Mouse (Mus musculus) ES-E14 (cell line): Measurements from ENCODE around the gene Nek3. TPM values are rescaled to one million over a fixed set of nuclear protein-coding genes. Genes with fewer than 3 reads are reported as not detected.

Experiments used
- DNase-seq: peaks from one replicate; pipeline ENCODE4 v3.0.0-alpha.2; 2013; ENCODE audit warnings: low read depth, low spot score
- H3K27ac ChIP-seq: 2 replicates; pipeline ENCODE4 v1.5.1; 2012; ENCODE audit warnings: low read depth, mild to moderate bottlenecking, low read length, moderate library complexity, mixed read lengths; ENCODE audit not compliant: poor library complexity, insufficient read depth, severe bottlenecking
- H3K36me3 ChIP-seq: 2 replicates; pipeline ENCODE4 v1.6.1; 2012; ENCODE audit warnings: mild to moderate bottlenecking, low read length, moderate library complexity, mixed read lengths; ENCODE audit not compliant: control insufficient read depth, poor library complexity, insufficient read depth, severe bottlenecking
- H3K4me1 ChIP-seq, 2 experiments: fragments of 150-350 bp in 1 of 2; sonication (generic) in 1 of 2; 2 replicates each; pipeline ENCODE4 v1.6.1; 2012; ENCODE audit warnings: low read length in 2 of 2, mild to moderate bottlenecking in 1 of 2, mixed read lengths in 1 of 2; ENCODE audit not compliant: control insufficient read depth in 2 of 2, insufficient read depth in 2 of 2, poor library complexity in 1 of 2
- H3K4me3 ChIP-seq, 2 experiments: fragments of 150-350 bp in 1 of 2; sonication (generic) in 1 of 2; 2 replicates each; pipeline ENCODE4 v1.5.1; 2012; ENCODE audit warnings: low read length in 2 of 2, low read depth in 1 of 2, mild to moderate bottlenecking in 1 of 2, mixed read lengths in 1 of 2; ENCODE audit not compliant: insufficient read depth in 1 of 2, poor library complexity in 1 of 2, severe bottlenecking in 1 of 2
- H3K9ac ChIP-seq: 2 replicates; pipeline ENCODE4 v1.6.1; 2012; ENCODE audit warnings: low read depth, mild to moderate bottlenecking, low read length, mixed read lengths; ENCODE audit not compliant: poor library complexity, insufficient read depth, severe bottlenecking
- H3K9me3 ChIP-seq: fragments of 150-350 bp; sonication (generic); 2 replicates; pipeline ENCODE4 v1.6.1; 2012; ENCODE audit warnings: low read depth, mild to moderate bottlenecking, low read length; ENCODE audit not compliant: control insufficient read depth, insufficient read depth
- CHD2 ChIP-seq: IDR thresholded peaks from 2 replicates; pipeline ENCODE4 v1.6.1; 2014; ENCODE audit warnings: mild to moderate bottlenecking, low read depth, low read length, inconsistent platforms
- HCFC1 ChIP-seq: IDR thresholded peaks from 2 replicates; pipeline ENCODE4 v1.6.1; 2012; ENCODE audit warnings: low read length, inconsistent platforms, borderline replicate concordance; ENCODE audit not compliant: insufficient read depth
- MAFK ChIP-seq: IDR thresholded peaks from 2 replicates; pipeline ENCODE4 v1.6.1; 2014; ENCODE audit warnings: mild to moderate bottlenecking, low read depth, low read length, inconsistent platforms; ENCODE audit not compliant: insufficient read depth
- ZC3H11A ChIP-seq: IDR thresholded peaks from 2 replicates; pipeline ENCODE4 v1.6.1; 2012; ENCODE audit warnings: low read depth, mild to moderate bottlenecking, inconsistent platforms, low read length, borderline replicate concordance
- ZNF384 ChIP-seq: IDR thresholded peaks from 2 replicates; pipeline ENCODE4 v1.6.1; 2012; ENCODE audit warnings: low read depth, low read length, inconsistent platforms
- in situ Hi-C, 2 experiments: fragments of 600-800 bp; cut with MboI; formaldehyde crosslinking; loops; one replicate each; pipeline ENCODE4 v1.15.1; 2025; ENCODE audit warnings: low sequenced_read_pairs in 2 of 2, inconsistent platforms in 1 of 2; ENCODE audit not compliant: unreplicated experiment in 2 of 2
- total RNA-seq: library from RNA; depleted of rRNA; stranded (reverse); fragments of 300-350 nt; gene quantifications from 2 replicates; pipeline ENCODE4 v1.2.3, GENCODE M21; 2012

Nek3 gene
- total RNA-seq, 1 experiment, result 7.9 TPM

DNA sequence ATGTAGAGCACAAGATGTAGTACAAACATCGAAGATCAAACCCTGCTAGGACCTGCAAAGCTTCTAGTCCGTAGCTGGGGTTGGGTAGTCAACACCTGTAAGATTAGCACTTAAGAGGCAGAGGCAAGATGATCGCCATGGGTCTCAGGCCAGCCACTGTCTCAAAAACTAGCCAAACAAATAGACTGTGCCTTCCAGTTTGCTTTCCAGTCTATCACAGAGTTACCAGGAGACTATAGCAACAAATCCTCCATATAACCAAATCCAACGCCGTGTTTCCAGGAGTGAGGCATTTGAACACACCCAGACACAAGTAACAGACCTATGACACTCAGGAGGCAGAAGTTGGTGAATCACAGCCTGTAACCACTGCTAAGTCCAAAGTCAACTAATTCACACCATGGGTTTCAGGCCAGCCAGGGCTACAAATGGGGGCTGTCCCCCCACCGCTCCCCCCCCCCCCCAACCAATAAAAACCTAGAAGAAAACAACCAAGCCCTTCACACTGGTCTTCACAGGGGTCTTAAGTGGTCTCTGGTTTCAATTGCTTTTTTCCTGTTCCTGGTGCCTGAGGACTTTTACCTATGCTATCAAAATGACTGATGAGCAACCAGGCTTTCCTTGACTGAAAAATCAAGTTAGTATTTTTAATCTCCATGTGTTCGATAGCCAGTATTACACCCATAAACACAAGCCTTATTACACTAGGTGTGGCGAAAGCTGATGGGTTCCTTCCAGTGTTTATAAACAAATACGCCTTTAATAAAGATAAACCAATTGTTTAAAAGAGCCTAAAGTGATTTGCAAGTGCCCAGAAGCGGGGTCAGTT, 770 bp downstream of the Nek3 start:
- no peak for DNase-seq
- in situ Hi-C loops, result no loop called here

DNA sequence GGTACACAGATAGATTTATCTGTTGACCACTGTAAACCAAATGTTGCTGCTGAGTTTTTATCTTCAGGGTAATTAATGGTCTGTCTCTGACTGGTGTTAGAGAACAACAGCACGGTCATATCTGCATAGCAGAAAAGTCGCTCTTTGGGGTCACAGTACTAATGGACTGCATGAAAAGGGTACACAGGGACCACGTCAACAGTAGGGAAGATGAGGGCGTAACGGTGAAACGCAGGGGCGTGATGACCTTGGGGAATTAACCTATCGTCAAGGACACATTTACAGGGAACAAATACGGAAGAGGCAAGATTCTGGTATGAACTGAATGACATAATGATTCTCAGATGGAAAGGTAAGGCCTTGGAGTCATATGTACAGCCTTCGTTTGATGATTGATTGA, 1.8 kb downstream of the Nek3 start:
- Histone ChIP-seq H3K27ac (no peak overlapping the region), H3K9ac (no peak overlapping the region), H3K36me3 (peaks cover 3% of the 10 kb centered on the region), H3K4me3 (no peak overlapping the region), H3K4me1 (peaks cover 0 to 4% of the 10 kb centered on the region in 2 experiments; a peak in 1 of 4 replicates), H3K9me3 (no peaks in the 10 kb centered on the region)
- in situ Hi-C loops, result no loop called here
- no peak for TF ChIP-seq HCFC1
- TF ChIP-seq MAFK, result no peak
- no peak for TF ChIP-seq CHD2
- no peak for TF ChIP-seq ZC3H11A
- TF ChIP-seq ZNF384, result no peak
- no peak for DNase-seq

More for the DNA sequence above, 770 bp downstream of the Nek3 start:
- TF ChIP-seq ZNF384 (no peak), ZC3H11A (no peak), CHD2 (no peak), HCFC1 (no peak), MAFK (no peak)
- peaks cover 0 to 4% of the 10 kb centered on the region in 2 experiments; a peak in 1 of 4 replicates for H3K4me1 ChIP-seq
- peak overlapping the region; percentile 63 to 71 for H3K4me3 ChIP-seq
- peaks cover 5% of the 10 kb centered on the region for H3K36me3 ChIP-seq
- peak overlapping the region; percentile 40; the same call in 1 of the 2 replicates for H3K9ac ChIP-seq
- H3K9me3 ChIP-seq, result no peaks in the 10 kb centered on the region
- H3K27ac ChIP-seq, result no peak overlapping the region

DNA sequence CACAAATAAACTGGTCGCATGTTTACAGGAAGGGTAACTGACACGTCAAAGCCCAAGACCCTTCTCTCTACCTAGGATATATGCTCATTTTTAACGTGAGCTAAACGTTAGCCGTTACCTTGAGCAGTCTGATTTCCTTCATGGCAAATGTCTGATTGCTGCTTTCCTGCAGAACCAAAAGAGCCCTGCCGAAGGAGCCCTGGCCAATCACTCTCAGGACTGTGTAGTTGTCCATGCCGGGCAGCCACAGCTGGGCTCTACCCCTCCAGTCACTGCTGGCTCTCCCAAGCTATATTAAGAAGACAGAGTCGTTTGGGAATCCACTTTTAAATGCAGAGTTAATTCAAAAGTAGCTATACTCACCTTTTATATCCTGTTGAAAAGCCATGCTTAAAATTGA, 4.0 kb downstream of the Nek3 start:
- H3K36me3 ChIP-seq, result no peaks in the 10 kb centered on the region
- no peaks in the 10 kb centered on the region for H3K9me3 ChIP-seq
- H3K4me3 ChIP-seq, result no peak overlapping the region
- H3K9ac ChIP-seq, result no peak overlapping the region
- in situ Hi-C loops, result no loop called here
- no peak for DNase-seq
- no peak overlapping the region for H3K27ac ChIP-seq
- TF ChIP-seq ZC3H11A, result no peak
- H3K4me1 ChIP-seq, result peaks cover 0 to 4% of the 10 kb centered on the region in 2 experiments; a peak in 1 of 4 replicates

DNA sequence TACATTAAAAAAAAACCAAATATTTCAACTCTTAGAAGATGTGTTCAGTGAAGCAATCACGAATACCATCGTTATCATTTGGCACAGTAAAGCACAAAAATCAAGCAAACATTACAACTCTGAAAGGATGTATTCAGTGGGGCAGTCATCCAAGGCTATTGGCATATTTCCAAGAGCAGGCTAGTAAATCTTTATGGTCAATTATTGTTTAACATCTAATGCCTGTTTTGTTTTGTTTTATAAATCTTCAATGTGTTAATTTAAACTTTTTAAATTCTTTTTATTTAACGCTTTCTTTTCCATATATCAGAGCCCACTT, 15.9 kb downstream of the Nek3 start:
- H3K9me3 ChIP-seq, result no peaks in the 10 kb centered on the region
- H3K4me3 ChIP-seq, result no peak overlapping the region
- TF ChIP-seq ZNF384 (no peak), MAFK (no peak), ZC3H11A (no peak), CHD2 (no peak), HCFC1 (no peak)
- in situ Hi-C loops, result no loop called here
- H3K27ac ChIP-seq, result no peak overlapping the region
- H3K9ac ChIP-seq, result no peak overlapping the region
- H3K36me3 ChIP-seq, result no peaks in the 10 kb centered on the region
- H3K4me1 ChIP-seq, result peaks cover 6 to 12% of the 10 kb centered on the region in 2 experiments; a peak in 2 of 4 replicates
- DNase-seq, result no peak
